In genomic region chr19:24698651-24699050, GRCm38 (mm10) we compare ENCODE assay signal across 19 mouse cellular contexts. TPM values are rescaled to one million over a fixed set of nuclear protein-coding genes. Genes with fewer than 3 reads are reported as not detected.
A peak's percentile ranks its signal among the peaks of the same experiment; 100 is the strongest.
DNase-seq lines count a peak whose midpoint lies in the region; ATAC-seq and TF ChIP-seq lines count a peak whose summit lies in the region.
"Had no signal": no experiment of that assay in that cellular context is flagged by ENCODE, and none has a peak within 500 bp of the region (broad histone marks: within the 10 kb centered on the region; RNA-seq: fewer than 3 reads in every experiment).

No protein-coding gene starts in this region.

- 59% methylated on average over 5 of the region's 5 CpGs for WGBS in heart, embryonic 11.5 days (ENCODE audit: insufficient replicate concordance)
- WGBS in kidney, embryonic 14.5 days = 12% methylated on average over 5 of the region's 5 CpGs
- WGBS in kidney, embryonic 15.5 days = 10% methylated on average over 5 of the region's 5 CpGs
- WGBS in limb, embryonic 10.5 days = 73% methylated on average over 5 of the region's 5 CpGs

- H3K27ac ChIP-seq in heart, embryonic 11.5 days (ENCODE audit: low read depth, low read length) = no peak overlapping the region
- H3K27ac ChIP-seq in kidney, embryonic 14.5 days (ENCODE audit: low read depth, low read length) = peak overlapping the region; percentile 51; the same call in 1 of the 2 replicates
- peak overlapping the region; percentile 78 for H3K27ac ChIP-seq in kidney, embryonic 15.5 days
- H3K27ac ChIP-seq in limb, embryonic 10.5 days = no peak overlapping the region
- H3K27ac ChIP-seq: forebrain, embryonic 13.5 days; hindbrain, embryonic 12.5 days; midbrain, embryonic 13.5 days had no signal

- H3K27me3 ChIP-seq in heart, embryonic 11.5 days (ENCODE audit: control insufficient read depth, insufficient read depth, low read length) = no peaks in the 10 kb centered on the region
- H3K27me3 ChIP-seq in kidney, embryonic 14.5 days (ENCODE audit: control insufficient read depth, insufficient read depth, low read length) = no peaks in the 10 kb centered on the region
- H3K27me3 ChIP-seq in kidney, embryonic 15.5 days = no peaks in the 10 kb centered on the region
- H3K27me3 ChIP-seq in myocyte (ENCODE audit: control insufficient read depth, insufficient read depth, insufficient read length) = no peaks in the 10 kb centered on the region
- H3K27me3 ChIP-seq in limb, embryonic 10.5 days (ENCODE audit: low read depth, poor library complexity, severe bottlenecking) = peaks cover 3% of the 10 kb centered on the region; the same call in 1 of the 2 replicates
- H3K27me3 ChIP-seq: forebrain, embryonic 13.5 days; hindbrain, embryonic 12.5 days had no signal

- H3K36me3 ChIP-seq in heart, embryonic 11.5 days (ENCODE audit: control insufficient read depth, insufficient read depth, low read length) = no peaks in the 10 kb centered on the region
- no peaks in the 10 kb centered on the region for H3K36me3 ChIP-seq in kidney, embryonic 14.5 days (ENCODE audit: control insufficient read depth, insufficient read depth, low read length)
- no peaks in the 10 kb centered on the region for H3K36me3 ChIP-seq in kidney, embryonic 15.5 days
- no peaks in the 10 kb centered on the region for H3K36me3 ChIP-seq in myocyte (ENCODE audit: control insufficient read depth, insufficient read depth)
- H3K36me3 ChIP-seq in limb, embryonic 10.5 days = no peaks in the 10 kb centered on the region
- H3K36me3 ChIP-seq: G1E; hindbrain, embryonic 12.5 days; midbrain, embryonic 13.5 days had no signal

- ATAC-seq in heart, embryonic 11.5 days (replicated peaks; ENCODE audit: insufficient number of reproducible peaks, low FRiP score, low TSS enrichment) = no peak
- ATAC-seq in kidney, embryonic 14.5 days (ENCODE audit: low FRiP score, low TSS enrichment) = peak; percentile 45; the same call in 1 of the 2 replicates
- ATAC-seq in kidney, embryonic 15.5 days (replicated peaks; ENCODE audit: low FRiP score) = peak; percentile 44; the same call in 1 of the 2 replicates
- ATAC-seq: CD4-positive, CD25-positive, alpha-beta regulatory T cell, adult 4 months; forebrain, embryonic 13.5 days; inflammation-experienced regulatory T-cells, adult 6 months; midbrain, embryonic 13.5 days had no signal

- H3ac ChIP-seq in myocyte (ENCODE audit: control insufficient read depth, insufficient read length) = no peak overlapping the region

- H3K4me2 ChIP-seq in heart, embryonic 11.5 days = no peak overlapping the region
- H3K4me2 ChIP-seq in kidney, embryonic 14.5 days (replicated peaks; ENCODE audit: low read depth, low read length) = no peak overlapping the region
- H3K4me2 ChIP-seq in kidney, embryonic 15.5 days = peak overlapping the region; percentile 19
- peak overlapping the region; percentile 38 for H3K4me2 ChIP-seq in myocyte (ENCODE audit: low read depth)
- H3K4me2 ChIP-seq: forebrain, embryonic 13.5 days; hindbrain, embryonic 12.5 days; lung, embryonic 14.5 days; midbrain, embryonic 13.5 days had no signal

- DNase-seq in heart, adult 11 months = peak; percentile 64
- no peak for DNase-seq in kidney, postnatal 25 days
- no peak for DNase-seq in limb, embryonic 10.5 days (ENCODE audit: low spot score)
- DNase-seq: cerebellum, postnatal 10 days; embryo, embryonic 11 days; right cerebral cortex, postnatal 4 days; thymus, postnatal 4 days had no signal

- H3K4me1 ChIP-seq in heart, embryonic 11.5 days (ENCODE audit: control insufficient read depth, insufficient read depth, low read length) = 0 out of 2 replicates have a peak, but pooled peaks cover 5% of the 10 kb centered on the region
- H3K4me1 ChIP-seq in kidney, embryonic 14.5 days (ENCODE audit: control insufficient read depth, insufficient read depth, low read length) = peaks cover 6% of the 10 kb centered on the region
- peaks cover 35% of the 10 kb centered on the region for H3K4me1 ChIP-seq in kidney, embryonic 15.5 days
- peaks cover 14% of the 10 kb centered on the region for H3K4me1 ChIP-seq in limb, embryonic 10.5 days
- H3K4me1 ChIP-seq: forebrain, embryonic 13.5 days; hindbrain, embryonic 12.5 days; midbrain, embryonic 13.5 days had no signal

- H3K79me2 ChIP-seq in myocyte (ENCODE audit: control insufficient read depth, insufficient read depth) = no peaks in the 10 kb centered on the region

- no peak overlapping the region for H3K9ac ChIP-seq in heart, embryonic 11.5 days (ENCODE audit: low read depth, low read length)
- no peak overlapping the region for H3K9ac ChIP-seq in kidney, embryonic 14.5 days (ENCODE audit: low read depth, low read length)
- no peak overlapping the region for H3K9ac ChIP-seq in kidney, embryonic 15.5 days
- H3K9ac ChIP-seq: forebrain, embryonic 13.5 days; hindbrain, embryonic 12.5 days; lung, embryonic 14.5 days; midbrain, embryonic 13.5 days had no signal

- H3K4me3 ChIP-seq in heart, embryonic 11.5 days (ENCODE audit: low read depth, low read length) = no peak overlapping the region
- no peak overlapping the region for H3K4me3 ChIP-seq in kidney, embryonic 14.5 days (ENCODE audit: low read length)
- H3K4me3 ChIP-seq in kidney, embryonic 15.5 days (replicated peaks) = no peak overlapping the region
- H3K4me3 ChIP-seq in myocyte = no peak overlapping the region
- H3K4me3 ChIP-seq in limb, embryonic 10.5 days = no peak overlapping the region
- H3K4me3 ChIP-seq: forebrain, embryonic 13.5 days; hindbrain, embryonic 12.5 days; midbrain, embryonic 13.5 days had no signal

- H3K9me3 ChIP-seq in heart, embryonic 11.5 days (replicated peaks; ENCODE audit: control insufficient read depth, low read length) = no peaks in the 10 kb centered on the region
- no peaks in the 10 kb centered on the region for H3K9me3 ChIP-seq in kidney, embryonic 14.5 days (ENCODE audit: control insufficient read depth, low read length)
- no peaks in the 10 kb centered on the region for H3K9me3 ChIP-seq in kidney, embryonic 15.5 days (replicated peaks)
- no peaks in the 10 kb centered on the region for H3K9me3 ChIP-seq in limb, embryonic 10.5 days (replicated peaks)
- H3K9me3 ChIP-seq: forebrain, embryonic 13.5 days; G1E; hindbrain, embryonic 12.5 days; midbrain, embryonic 13.5 days had no signal

- no peak for TF ChIP-seq POLR2A in myocyte (IDR thresholded peaks at IDR 0.05; ENCODE audit: insufficient read length, low read depth)

TF ChIP-seq in myocyte, 11 proteins besides CTCF, POLR2A, EP300 and RAD21:
- TF ChIP-seq CEBPB (IDR thresholded peaks at IDR 0.05; ENCODE audit: insufficient read depth, poor library complexity, severe bottlenecking) (no peak), SRF (IDR thresholded peaks at IDR 0.05; ENCODE audit: control insufficient read depth, insufficient read length, low read depth) (no peak), USF1 (IDR thresholded peaks at IDR 0.05; ENCODE audit: low read depth) (no peak), TCF12 (IDR thresholded peaks at IDR 0.05; ENCODE audit: insufficient read depth, poor library complexity, severe bottlenecking) (no peak), TCF3 (IDR thresholded peaks at IDR 0.05; ENCODE audit: insufficient read length, low read depth) (no peak), REST (IDR thresholded peaks at IDR 0.05; ENCODE audit: insufficient read depth, insufficient read length) (no peak), E2F4 (IDR thresholded peaks at IDR 0.05; ENCODE audit: insufficient read depth) (no peak), POLR2AphosphoS2 (IDR thresholded peaks at IDR 0.05; ENCODE audit: insufficient read length, low read depth) (no peak)
TF ChIP-seq in myocyte: peak in this region for 0.

RNA-seq across cellular contexts. Expression of gene Tmem252, which starts 24.8 kb away (rescaled TPM):
- polyA plus RNA-seq in heart, embryonic 11.5 days (2014; fragmentation: Nextera tagmentation; extraction: Ambion mirVana) = 4.6 and 6.0 TPM in 2 replicates
- 2.8 and 3.3 TPM in 2 replicates for polyA plus RNA-seq in kidney, embryonic 14.5 days (2014; fragmentation: Nextera tagmentation; extraction: Ambion mirVana)
- polyA plus RNA-seq in kidney, embryonic 15.5 days (2015; fragmentation: Nextera tagmentation; extraction: Ambion mirVana) = 5.8 and 5.9 TPM in 2 replicates
- 2.7 TPM for polyA plus RNA-seq in myocyte (2012; fragmentation: generic; extraction: Trizol)
- polyA plus RNA-seq in limb, embryonic 10.5 days (2016; fragmentation: Nextera tagmentation; extraction: Ambion mirVana) = 0.28 and 0.51 TPM in 2 replicates
- polyA plus RNA-seq: CD4-positive, CD25-positive, alpha-beta regulatory T cell, adult 4 months; G1E; inflammation-experienced regulatory T-cells, adult 6 months; liver, adult 2 months had no signal

Comparison
In these comparisons a context has a peak if more than half of its experiments do, and no peak if none do; other contexts are left out.
1. H3K4me2 ChIP-seq: peak in kidney, embryonic 15.5 days (single experiment) and myocyte (single experiment); none in heart, embryonic 11.5 days (single experiment) and kidney, embryonic 14.5 days (single experiment).
2. H3K27ac ChIP-seq: peak in kidney, embryonic 14.5 days (single experiment) and kidney, embryonic 15.5 days (single experiment); none in heart, embryonic 11.5 days (single experiment) and limb, embryonic 10.5 days (single experiment).